In the genomic region with DNA sequence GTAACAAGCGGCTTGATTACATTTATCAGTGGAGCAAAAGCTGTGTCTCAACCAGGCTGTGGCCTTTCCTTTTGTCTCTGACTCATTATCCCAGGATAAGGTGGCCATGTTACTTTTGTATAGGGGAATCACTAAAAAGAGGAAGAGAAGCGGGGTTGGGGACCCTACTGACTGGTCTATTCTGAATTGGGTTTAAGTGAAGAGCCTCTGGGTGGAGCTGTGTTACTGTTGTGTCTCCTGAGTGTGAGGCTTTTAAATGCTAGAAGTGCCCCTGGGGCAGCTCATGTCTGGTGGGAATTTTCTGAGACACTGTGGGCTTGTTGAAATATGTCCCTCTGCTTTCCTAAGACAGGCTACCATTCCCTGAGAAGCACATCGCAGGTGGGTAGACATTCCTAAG, we compare ENCODE assay signal across 21 mouse cellular contexts. TPM values are rescaled to one million over a fixed set of nuclear protein-coding genes. Genes with fewer than 3 reads are reported as not detected.
A peak's percentile ranks its signal among the peaks of the same experiment; 100 is the strongest.
DNase-seq lines count a peak whose midpoint lies in the region; ATAC-seq and TF ChIP-seq lines count a peak whose summit lies in the region.
"Had no signal": no experiment of that assay in that cellular context is flagged by ENCODE, and none has a peak within 500 bp of the region (broad histone marks: within the 10 kb centered on the region; RNA-seq: fewer than 3 reads in every experiment).

No protein-coding gene starts in this region.

- H3K4me1 ChIP-seq in olfactory bulb, adult 2 months (ENCODE audit: control insufficient read depth, insufficient read depth, low read length): peaks cover 6% of the 10 kb centered on the region; the same call in 1 of the 2 replicates

- no peak; the same call in 1 of the 2 replicates for TF ChIP-seq CTCF in left cerebral cortex, adult 2 months (IDR thresholded peaks at IDR 0.05)
- TF ChIP-seq CTCF in olfactory bulb, adult 2 months (IDR thresholded peaks at IDR 0.05; ENCODE audit: insufficient read depth, low read depth, low read length): no peak

- ATAC-seq in common myeloid progenitor, adult 5-6 weeks (replicated peaks; ENCODE audit: low read depth, poor library complexity, severe bottlenecking): peak; percentile 62
- ATAC-seq: midbrain, embryonic 15.5 days had no signal

- H3K4me3 ChIP-seq in left cerebral cortex, adult 2 months: no peak overlapping the region
- H3K4me3 ChIP-seq in olfactory bulb, adult 2 months (ENCODE audit: insufficient read depth, low read depth, low read length): no peak overlapping the region
- H3K4me3 ChIP-seq: gastrocnemius, adult 2 months; limb, embryonic 15.5 days; midbrain, embryonic 15.5 days; neural tube, embryonic 13.5 days had no signal

- TF ChIP-seq POLR2A in olfactory bulb, adult 2 months (IDR thresholded peaks at IDR 0.05; ENCODE audit: insufficient read depth, low read depth, low read length): no peak

- no peak for DNase-seq in left cerebral cortex, adult 2 months (ENCODE audit: extremely low spot score in 1 of 2, low spot score in 2 of 2)
- DNase-seq in left cerebral cortex, adult 8-10 months (ENCODE audit: low spot score in 2 of 2): no peak
- DNase-seq in thymus, postnatal 4 days: peak; percentile 35
- DNase-seq in urinary bladder, adult 2 months (ENCODE audit: low spot score): no peak
- no peak for DNase-seq in adipocyte (ENCODE audit: low spot score)
- no peak for DNase-seq in embryo, embryonic 10.5 days (ENCODE audit: low spot score)
- DNase-seq: adrenal gland, adult 8-10 months; cerebellum, adult 11-12 months; cerebellum, postnatal 10 days; gastrocnemius, adult 2 months; kidney, adult 2 months; kidney, postnatal 10 days; lung, embryonic 14.5 days; lung, postnatal 36 days had no signal

- intact Hi-C loops in left cerebral cortex, adult 2 months (cut with DNase I): loop anchor here (2.0 to 5.0 kb wide), 2 partner anchors 13 to 96 kb away; no protein-coding TSS in a partner anchor

- H3K27ac ChIP-seq in left cerebral cortex, adult 2 months: peak overlapping the region; percentile 64
- peak overlapping the region; percentile 31; the same call in 1 of the 2 replicates for H3K27ac ChIP-seq in olfactory bulb, adult 2 months (ENCODE audit: insufficient read depth, low read depth, low read length)
- H3K27ac ChIP-seq: gastrocnemius, adult 2 months; hindbrain, embryonic 14.5 days; limb, embryonic 15.5 days; liver, embryonic 14.5 days; midbrain, embryonic 15.5 days; neural tube, embryonic 13.5 days had no signal

- 65% methylated on average over 3 of the region's 3 CpGs for WGBS in olfactory bulb, adult 2 months

RNA-seq across cellular contexts. Expression of a gene that starts 12.2 kb away (rescaled TPM):
- 10 to 100 TPM; 12.9 to 16.8 TPM for total RNA-seq in left cerebral cortex, adult 2 months (2021)
- total RNA-seq in left cerebral cortex, adult 8-10 months (2022): 10 to 100 TPM; 13.8 to 19.8 (median 14.5) TPM
- 1.6 and 2.8 TPM in 2 replicates for total RNA-seq in common myeloid progenitor, adult 5-6 weeks (2017)
- not detected in 2 replicates for polyA plus RNA-seq in olfactory bulb, adult 2 months (2012; ENCODE audit: insufficient read depth, insufficient read length, low replicate concordance, missing spikeins)
- 0.41 and 0.83 TPM in 2 replicates for polyA plus RNA-seq in urinary bladder, adult 2 months (2012; rRNA removed)

RNA-seq across cellular contexts. Expression of a gene that starts 47.2 kb away (rescaled TPM):
- total RNA-seq in left cerebral cortex, adult 2 months (2021): 10 to 100 TPM; 46.1 to 47.6 TPM
- total RNA-seq in left cerebral cortex, adult 8-10 months (2022): 10 to 100 TPM; 42.4 to 45.3 (median 44.6) TPM
- total RNA-seq in common myeloid progenitor, adult 5-6 weeks (2017): 51.6 and 74.2 TPM in 2 replicates
- not detected in 2 replicates for polyA plus RNA-seq in olfactory bulb, adult 2 months (2012; ENCODE audit: insufficient read depth, insufficient read length, low replicate concordance, missing spikeins)
- polyA plus RNA-seq in urinary bladder, adult 2 months (2012; rRNA removed): 18.1 and 20.0 TPM in 2 replicates

RNA-seq across cellular contexts. Expression of a gene that starts 53.3 kb away (rescaled TPM):
- 100 to 1,000 TPM; 234 to 239 TPM for total RNA-seq in left cerebral cortex, adult 2 months (2021)
- 100 to 1,000 TPM; 247 to 305 (median 289) TPM for total RNA-seq in left cerebral cortex, adult 8-10 months (2022)
- 32.2 and 34.3 TPM in 2 replicates for total RNA-seq in common myeloid progenitor, adult 5-6 weeks (2017)
- polyA plus RNA-seq in olfactory bulb, adult 2 months (2012; ENCODE audit: insufficient read depth, insufficient read length, low replicate concordance, missing spikeins): not detected in 2 replicates
- 58.2 and 74.9 TPM in 2 replicates for polyA plus RNA-seq in urinary bladder, adult 2 months (2012; rRNA removed)
